Mouse (Mus musculus) thymus, postnatal 25 days (tissue): ENCODE results near the gene Odf2.

ENCODE experiments used
- DNase-seq: peaks from one replicate; pipeline ENCODE4 v3.0.0; 2022

The Odf2 gene

DNA sequence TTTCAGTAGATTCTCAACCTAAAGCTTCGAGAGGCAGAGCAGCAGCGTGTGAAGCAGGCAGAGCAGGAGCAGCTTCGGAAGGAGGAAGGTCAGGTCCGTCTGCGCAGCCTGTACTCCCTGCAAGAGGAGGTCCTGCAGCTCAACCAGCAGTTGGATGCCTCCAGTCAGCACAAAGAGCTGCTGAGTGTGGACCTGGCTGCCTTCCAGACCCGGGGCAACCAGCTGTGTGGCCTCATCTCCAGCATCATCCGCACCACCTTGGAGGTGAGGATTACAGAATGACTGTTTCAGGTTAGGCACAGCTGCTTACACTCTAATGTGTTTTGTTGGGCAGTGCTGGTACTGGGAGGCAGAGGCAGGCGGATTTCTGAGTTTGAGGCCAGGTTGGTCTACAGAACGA lies 51.1 kb downstream of the Odf2 start:
- no peak for DNase-seq

DNA sequence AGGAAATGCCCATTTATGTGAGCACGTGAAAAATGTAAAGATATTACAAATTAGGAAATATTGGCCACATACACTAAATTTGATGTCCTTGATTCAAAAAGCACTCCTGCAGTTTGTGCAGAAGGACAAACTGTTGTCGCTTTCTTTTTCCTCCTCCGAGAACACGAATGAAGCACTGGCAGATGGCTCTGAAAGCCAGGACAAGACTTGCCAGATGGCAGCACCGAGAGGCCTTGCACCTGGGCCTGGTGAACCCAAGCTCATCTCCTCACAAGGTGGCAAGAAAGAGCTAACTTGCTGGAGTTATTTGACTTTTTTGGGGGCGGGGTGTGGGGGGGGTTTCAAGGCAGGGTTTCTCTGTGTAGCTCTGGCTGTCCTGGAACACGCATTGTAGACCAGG lies 51.8 kb downstream of the Odf2 start:
- no peak for DNase-seq

DNA sequence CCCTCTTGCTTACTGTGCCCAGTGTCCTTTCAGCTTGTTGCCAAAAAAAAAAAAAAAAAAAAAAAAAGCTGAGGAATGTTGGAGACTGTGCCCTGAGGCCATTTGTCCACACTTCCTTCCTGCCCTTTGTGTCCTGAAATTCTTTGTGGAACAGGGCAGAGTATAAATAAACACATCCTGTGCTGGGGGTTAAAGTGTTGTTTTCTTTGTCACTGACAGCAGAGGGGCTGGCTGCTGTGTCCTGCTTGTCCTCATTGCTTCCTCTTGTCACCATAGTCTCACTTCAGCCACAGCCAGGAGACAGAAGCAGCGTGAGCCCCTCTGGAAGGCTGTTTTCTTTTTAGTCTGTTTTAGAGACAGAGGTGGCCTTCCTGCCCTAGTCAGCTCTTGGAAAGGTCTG lies 55.7 kb downstream of the Odf2 start:
- DNase-seq: no peak

DNA sequence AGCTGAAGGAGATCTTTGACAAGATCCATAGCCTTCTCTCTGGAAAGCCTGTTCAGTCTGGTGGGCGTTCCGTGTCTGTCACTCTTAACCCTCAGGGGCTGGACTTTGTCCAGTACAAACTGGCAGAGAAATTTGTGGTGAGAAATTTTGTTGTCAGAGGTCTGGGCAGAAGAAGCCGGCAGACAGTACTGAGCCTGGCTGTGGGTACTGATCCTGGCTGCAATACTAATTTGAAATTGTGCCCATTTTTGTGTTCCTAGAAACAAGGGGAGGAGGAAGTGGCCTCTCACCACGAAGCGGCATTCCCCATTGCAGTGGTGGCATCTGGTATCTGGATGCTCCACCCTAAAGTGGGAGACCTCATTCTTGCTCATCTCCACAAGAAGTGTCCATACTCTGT lies 59.9 kb downstream of the Odf2 start:
- DNase-seq: no peak

DNA sequence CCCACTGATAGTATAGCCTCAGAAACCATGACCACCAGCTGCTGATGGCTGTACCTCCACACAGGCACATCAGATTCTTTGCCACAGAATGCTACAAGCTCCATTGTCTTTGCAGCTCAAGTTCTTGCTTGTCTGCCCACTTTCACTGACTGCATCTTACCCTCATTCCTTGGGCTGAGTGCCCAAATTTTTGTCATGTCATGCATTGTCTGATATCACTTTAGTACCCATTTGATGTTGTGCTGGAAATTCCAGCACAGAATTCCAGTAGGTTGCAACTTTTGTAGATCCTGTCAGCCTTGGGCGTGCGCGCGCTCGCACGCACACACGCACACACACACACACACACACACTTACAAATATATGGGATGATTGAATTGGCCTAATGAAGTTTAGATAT lies 72.2 kb downstream of the Odf2 start:
- no peak for DNase-seq

DNA sequence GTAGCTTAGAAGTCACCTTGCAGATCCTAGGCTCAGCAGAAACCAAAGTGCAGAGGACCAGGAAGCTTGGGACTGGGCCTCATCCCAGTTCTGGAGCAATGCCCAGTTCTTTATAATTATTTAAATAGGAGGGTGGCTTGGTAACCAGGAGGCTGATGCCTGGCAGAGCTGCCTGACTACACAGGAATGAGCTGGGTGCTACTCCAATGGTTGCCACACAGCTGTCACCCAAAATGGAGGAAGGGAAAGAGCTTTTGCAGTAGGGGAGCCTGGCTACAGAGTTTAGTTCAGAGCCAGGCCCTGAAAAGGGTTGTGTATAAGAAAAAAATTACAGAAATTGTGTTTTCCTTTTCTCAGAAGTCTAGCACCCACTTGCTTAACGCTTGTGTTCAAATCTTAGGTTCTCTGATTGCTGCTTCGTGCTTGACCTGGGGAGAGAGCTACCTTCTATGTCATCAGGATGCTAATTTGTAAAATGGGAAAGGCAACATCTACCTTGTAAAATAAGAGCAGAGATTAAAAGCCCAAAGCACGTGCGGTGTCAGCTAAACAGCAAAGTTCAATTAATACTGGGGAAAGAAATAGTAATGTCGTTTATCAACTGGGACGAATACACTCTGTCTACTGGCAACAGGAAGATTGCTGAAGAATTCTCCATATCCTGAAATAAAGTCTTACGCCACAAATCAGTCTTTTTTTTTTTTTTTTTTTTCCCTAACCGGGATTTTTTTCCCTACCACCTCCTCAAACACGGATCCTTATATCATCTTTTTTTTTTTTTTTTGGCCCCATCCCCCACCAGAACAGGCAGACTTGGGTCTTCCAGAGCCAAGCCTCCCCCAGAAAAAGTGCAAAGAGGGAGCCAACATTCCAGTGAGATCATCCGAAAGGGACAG lies 75.6 kb downstream of the Odf2 start:
- no peak for DNase-seq

DNA sequence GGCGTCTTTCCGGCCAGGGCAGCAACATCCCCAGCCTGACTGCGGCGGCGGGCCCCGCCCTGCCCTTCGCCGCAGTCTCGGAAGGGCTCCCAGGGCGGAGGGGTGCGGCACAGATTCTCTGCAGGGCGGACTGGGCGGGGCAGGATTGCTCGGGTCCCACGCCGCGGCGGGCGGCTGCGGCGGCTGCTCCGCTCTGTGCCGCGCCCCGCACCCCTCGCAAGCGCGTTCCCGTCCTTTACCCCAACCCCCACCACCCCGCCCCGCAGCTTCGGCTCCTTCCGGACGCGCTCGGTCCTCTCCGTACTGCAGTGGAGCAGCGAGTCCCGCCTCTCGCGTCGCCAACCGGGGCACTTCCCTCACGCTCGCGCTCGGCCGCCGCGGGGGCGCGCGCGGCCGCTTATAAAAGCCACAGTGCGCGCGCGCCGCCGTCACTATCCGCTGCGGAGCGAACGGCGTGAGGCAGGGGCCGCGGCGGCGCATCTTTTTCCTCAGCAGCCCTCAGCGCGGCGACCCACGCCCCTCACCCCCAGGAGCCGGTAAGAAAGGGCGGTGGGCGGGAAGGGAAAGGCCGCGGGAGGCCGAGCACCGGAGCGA lies 76.3 kb downstream of the Odf2 start, which contains the start of gene Sptan1:
Gene Sptan1 (plus strand): TSS at position 311 of the 594 bp plus-strand sequence.
- peak; percentile 97 for DNase-seq

DNA sequence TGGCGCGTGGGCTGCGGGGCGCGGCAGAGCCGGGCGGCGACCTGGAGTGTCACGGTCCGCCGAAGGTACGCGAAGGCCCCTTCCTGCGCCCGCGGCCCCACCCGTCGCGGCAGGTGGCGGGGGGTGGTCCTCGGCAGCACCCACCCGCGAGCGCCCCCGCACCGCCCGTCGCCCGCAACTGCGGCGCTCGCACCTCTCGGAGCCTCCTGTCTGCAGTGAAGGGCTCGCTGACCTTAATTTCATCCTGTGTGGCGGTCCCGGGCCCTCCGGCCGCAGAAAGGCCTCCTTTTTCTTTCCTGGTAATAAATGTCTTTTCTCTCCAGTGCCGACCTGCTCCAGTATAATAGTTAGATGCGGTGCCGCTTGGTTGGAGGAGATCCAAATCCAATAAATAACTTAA lies 76.9 kb downstream of the Odf2 start:
- peak; percentile 70 for DNase-seq

DNA sequence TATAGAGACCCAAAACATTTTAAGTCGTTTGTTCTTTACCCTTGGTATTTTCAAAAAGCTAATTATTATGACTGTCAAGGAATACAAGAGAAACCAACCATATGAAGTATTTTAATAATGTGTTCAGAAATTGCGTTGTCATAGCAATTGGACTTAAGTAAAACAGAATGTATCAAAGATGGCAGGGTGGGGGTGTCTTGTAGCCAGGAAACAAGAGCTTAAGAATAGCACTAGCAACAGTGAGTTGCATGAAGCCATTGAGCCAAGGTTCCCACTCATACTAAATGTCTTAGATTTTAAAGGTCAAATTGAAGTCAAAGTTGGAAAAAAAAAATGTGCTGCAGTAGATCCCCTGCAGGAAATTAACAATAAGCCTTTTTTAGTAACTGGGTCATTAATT lies 77.8 kb downstream of the Odf2 start:
- DNase-seq: no peak

DNA sequence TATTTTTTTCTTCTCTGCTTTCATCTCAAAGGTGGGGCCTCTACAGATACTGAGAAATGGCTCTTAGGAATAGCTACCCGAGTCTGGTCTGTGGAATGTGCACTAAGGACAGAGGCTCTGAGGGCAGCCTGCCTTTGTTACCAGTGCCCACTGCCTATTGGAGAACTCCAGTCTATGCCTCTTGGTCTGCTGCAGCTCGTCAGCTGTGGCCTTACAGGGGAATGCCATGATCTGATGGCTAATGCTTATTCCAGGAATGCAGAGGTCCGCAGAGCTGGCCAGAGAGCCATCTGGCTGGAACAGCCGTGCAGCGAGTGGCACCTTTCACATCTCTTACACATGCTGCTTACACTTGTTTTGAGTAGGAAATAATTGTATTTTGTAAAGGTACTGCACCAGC lies 78.7 kb downstream of the Odf2 start:
- DNase-seq: no peak

DNA sequence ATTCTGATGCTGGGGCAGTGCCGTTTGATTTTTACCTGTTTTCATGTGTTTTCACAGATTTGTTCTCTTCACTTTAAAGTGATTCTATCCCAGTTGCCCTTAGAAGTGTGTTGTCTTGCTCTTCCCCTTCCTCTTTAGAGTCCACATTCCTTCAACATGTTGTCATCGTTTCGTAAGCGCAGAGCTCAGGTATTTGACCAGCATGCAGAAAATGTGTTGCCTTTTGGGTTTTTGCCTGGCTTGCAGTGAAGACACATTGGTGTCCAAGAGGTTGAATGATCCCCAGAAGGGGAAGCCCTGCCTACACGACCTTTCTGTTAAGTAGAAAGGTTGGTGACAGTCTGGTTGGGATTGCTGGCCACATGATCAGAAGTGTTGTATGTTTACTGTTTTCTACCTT lies 79.6 kb downstream of the Odf2 start:
- DNase-seq: no peak

DNA sequence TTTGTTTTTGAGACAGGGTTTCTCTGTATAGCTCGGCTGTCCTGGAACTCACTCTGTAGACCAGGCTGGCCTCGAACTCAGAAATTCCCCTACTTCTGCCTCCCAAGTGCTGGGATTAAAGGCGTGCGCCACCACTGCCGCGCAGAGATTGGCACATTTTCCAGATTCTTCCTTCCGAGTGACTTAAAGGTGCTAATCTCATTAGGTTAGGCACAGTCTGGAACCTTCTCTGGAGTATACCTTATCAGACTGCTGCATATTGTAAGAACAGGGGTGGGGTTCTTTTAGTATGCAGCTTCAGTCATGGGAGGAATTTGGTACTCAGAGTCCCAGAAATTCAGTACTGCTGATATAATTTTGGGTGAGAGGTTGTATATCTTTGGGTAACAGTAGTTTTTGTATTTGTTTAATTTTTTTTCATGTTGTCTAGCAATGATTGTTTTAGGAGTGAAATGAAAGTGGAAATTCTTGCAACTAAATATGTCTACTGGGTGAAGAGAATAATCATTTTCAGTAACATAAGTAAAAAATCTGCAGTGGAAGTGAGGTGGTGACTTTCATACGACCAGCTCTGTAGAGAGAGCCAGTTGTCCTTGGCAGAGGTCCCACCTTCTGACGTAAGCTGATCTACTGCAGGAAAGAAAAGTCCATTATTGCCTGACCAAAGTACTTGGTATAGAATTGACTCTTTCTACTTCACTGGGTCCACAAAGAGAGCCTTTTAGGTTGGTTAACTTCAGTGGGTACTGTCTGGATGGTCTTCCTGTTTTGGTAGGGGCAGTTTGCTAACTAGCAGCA lies 83.0 kb downstream of the Odf2 start:
- DNase-seq: no peak

DNA sequence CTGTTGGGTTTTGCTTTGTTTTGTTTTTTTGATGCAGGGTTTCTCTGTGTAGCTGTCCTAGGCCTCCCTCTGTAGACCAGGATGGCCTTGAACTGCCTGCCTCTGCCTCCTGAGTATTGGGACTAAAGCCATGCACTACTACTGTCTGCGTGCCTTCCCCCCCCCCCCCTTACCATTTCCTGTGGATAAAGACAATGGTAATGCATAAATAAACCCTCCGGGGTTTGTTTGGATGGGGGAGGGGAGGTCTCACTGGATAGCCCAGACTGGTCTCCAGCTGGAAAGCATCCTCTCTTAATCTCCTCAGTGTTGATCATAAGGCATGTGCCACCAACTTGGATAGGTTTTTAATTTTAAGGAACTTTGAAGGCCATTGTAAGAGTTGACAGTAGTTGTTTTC lies 84.5 kb downstream of the Odf2 start:
- DNase-seq: no peak

DNA sequence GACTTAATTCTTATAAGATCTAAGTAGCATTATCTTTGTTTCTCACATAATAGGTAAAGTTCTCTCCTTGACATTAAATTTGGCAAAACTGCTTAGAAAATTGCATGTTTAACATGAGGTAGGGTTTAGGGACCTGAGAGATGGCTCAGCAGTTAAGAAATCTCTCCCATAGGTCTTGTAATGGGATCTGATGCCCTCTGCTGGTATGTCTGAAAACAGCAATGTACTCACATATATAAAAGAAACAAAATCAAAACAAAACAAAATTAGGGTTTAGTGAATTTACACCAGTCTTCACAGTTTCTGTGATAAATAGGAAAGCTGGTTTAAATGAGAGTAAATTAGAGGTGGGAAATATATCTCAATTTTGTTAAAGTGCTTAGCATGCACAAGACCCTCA lies 88.3 kb downstream of the Odf2 start:
- peak; percentile 27 for DNase-seq

DNA sequence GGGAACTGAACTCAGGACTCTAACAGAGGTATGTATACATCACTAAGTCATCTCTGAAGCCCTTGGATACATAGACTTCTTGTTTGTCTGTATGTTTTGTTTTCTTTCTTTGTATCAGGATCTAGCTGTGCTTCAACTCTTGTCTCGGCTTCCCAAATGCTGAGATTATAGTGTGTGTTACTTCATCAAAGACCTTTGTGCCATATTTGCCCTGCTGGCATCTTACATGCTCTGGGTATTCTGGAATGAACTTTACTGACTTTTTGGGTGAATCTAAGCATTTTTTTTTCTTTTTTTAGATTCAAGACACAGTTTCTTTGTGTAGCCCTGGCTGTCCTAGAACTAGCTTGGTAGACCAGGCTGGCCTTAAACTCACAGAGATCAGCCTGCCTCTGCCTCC lies 91.6 kb downstream of the Odf2 start:
- no peak for DNase-seq
